ENCODE assay signal across 34 mouse cellular contexts in genomic region chr16:62810855-62811254, GRCm38 (mm10). TPM values are rescaled to one million over a fixed set of nuclear protein-coding genes. Genes with fewer than 3 reads are reported as not detected.
"Had no signal": no experiment of that assay in that cellular context is flagged by ENCODE, and none has a peak within 500 bp of the region (broad histone marks: within the 10 kb centered on the region; RNA-seq: fewer than 3 reads in every experiment).

No protein-coding gene starts in this region.

- H3K4me1 ChIP-seq: heart, embryonic 13.5 days; heart, embryonic 15.5 days had no signal

- H3K36me3 ChIP-seq: heart, embryonic 13.5 days; heart, embryonic 15.5 days; hindbrain, embryonic 15.5 days; limb, embryonic 15.5 days; liver, embryonic 15.5 days had no signal

- ATAC-seq: hindbrain, postnatal 0 days; intestine, embryonic 16.5 days had no signal

- H3K4me2 ChIP-seq: heart, embryonic 11.5 days; heart, embryonic 13.5 days; heart, embryonic 15.5 days; hindbrain, embryonic 13.5 days; hindbrain, embryonic 15.5 days; limb, embryonic 13.5 days; limb, embryonic 15.5 days; liver, embryonic 15.5 days had no signal

- H3K27me3 ChIP-seq: heart, embryonic 13.5 days; heart, embryonic 15.5 days; hindbrain, embryonic 13.5 days; hindbrain, embryonic 15.5 days; limb, embryonic 13.5 days; limb, embryonic 15.5 days; liver, embryonic 15.5 days had no signal

- H3K4me3 ChIP-seq: gastrocnemius, adult 2 months; heart, adult 2 months; heart, embryonic 13.5 days; heart, embryonic 15.5 days; hindbrain, embryonic 13.5 days; hindbrain, embryonic 15.5 days; limb, embryonic 13.5 days; limb, embryonic 15.5 days; liver, embryonic 15.5 days had no signal

- DNase-seq: gastrocnemius, adult 2 months; gastrocnemius, postnatal 10 days; gastrocnemius, postnatal 25 days; heart, adult 2 months; heart, postnatal 14 days; heart, postnatal 36 days; kidney, adult 18-20 months; kidney, adult 8-10 months; kidney, postnatal 10 days; kidney, postnatal 25 days; kidney, postnatal 4 days; layer of hippocampus, adult 9-11 months; layer of hippocampus, postnatal 36 days; left cerebral cortex, postnatal 4 days had no signal

- H3K27ac ChIP-seq: gastrocnemius, adult 2 months; heart, adult 2 months; heart, embryonic 13.5 days; heart, embryonic 15.5 days; hindbrain, embryonic 13.5 days; hindbrain, embryonic 15.5 days; hindbrain, postnatal 0 days; limb, embryonic 13.5 days; limb, embryonic 15.5 days; liver, embryonic 15.5 days had no signal

- H3K9me3 ChIP-seq: heart, embryonic 13.5 days; heart, embryonic 15.5 days; hindbrain, embryonic 13.5 days; hindbrain, embryonic 15.5 days; limb, embryonic 13.5 days; limb, embryonic 15.5 days; liver, embryonic 15.5 days had no signal

- H3K9ac ChIP-seq: heart, embryonic 13.5 days; heart, embryonic 15.5 days; hindbrain, embryonic 13.5 days; hindbrain, embryonic 15.5 days; limb, embryonic 13.5 days; limb, embryonic 15.5 days; liver, embryonic 15.5 days had no signal

RNA-seq across cellular contexts. Expression of gene Stx19, which starts 3.6 kb away (rescaled TPM):
- total RNA-seq: gastrocnemius, adult 2 months; gastrocnemius, postnatal 10 days; gastrocnemius, postnatal 25 days; gastrocnemius, postnatal 4 days; granulocyte monocyte progenitor cell, adult 5-6 weeks; heart, adult 2 months; heart, postnatal 14 days; heart, postnatal 36 days; hematopoietic stem cell, adult 5-6 weeks; hindbrain, postnatal 0 days; layer of hippocampus, adult 8-10 months; layer of hippocampus, postnatal 14 days; layer of hippocampus, postnatal 36 days; left cerebral cortex, adult 18-20 months; left cerebral cortex, adult 8-10 months; left cerebral cortex, postnatal 10 days; left cerebral cortex, postnatal 25 days; left cerebral cortex, postnatal 4 days had no signal
- polyA plus RNA-seq: frontal cortex, adult 2 months had no signal
